Mouse (Mus musculus): ENCODE measurements around the gene Ralgps2.

DNA sequence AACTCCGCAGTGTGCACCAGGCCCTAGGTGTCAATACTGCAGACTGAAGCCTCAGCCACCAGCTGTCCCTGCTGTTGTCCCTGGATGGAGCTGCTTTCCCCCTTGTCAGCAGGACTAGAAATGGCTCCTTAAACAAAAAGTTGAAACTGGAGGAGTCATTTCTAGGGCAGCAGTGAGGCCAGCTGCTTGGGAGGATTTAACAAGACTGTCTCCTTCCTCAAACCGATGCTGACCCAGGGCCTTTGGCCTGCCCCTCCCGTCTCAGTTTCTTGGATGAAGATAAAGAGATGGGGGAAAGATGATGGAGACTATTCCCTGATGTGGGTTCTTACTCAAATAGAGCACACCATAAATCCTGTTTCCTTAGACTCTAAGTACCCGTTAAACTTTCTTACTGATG is 164.2 kb downstream of the Ralgps2 start:
- TF ChIP-seq MYOD1 (IDR thresholded peaks at IDR 0.05; ENCODE audit: control insufficient read depth in 1 of 3, insufficient read length in 2 of 3, low read depth in 2 of 3) (no peak), POLR2AphosphoS2 (IDR thresholded peaks at IDR 0.05; ENCODE audit: insufficient read length, low read depth) (no peak), POLR2A (IDR thresholded peaks at IDR 0.05; ENCODE audit: insufficient read length, low read depth) (no peak), MYOG (IDR thresholded peaks at IDR 0.05; ENCODE audit: control insufficient read depth in 1 of 3, insufficient read depth in 1 of 3, insufficient read length in 2 of 3, low read depth in 2 of 3) (no peak), TCF3 (IDR thresholded peaks at IDR 0.05; ENCODE audit: insufficient read length, low read depth) (no peak), CEBPB (IDR thresholded peaks at IDR 0.05; ENCODE audit: insufficient read depth, poor library complexity, severe bottlenecking) (no peak), E2F4 (IDR thresholded peaks at IDR 0.05; ENCODE audit: insufficient read depth) (no peak)
